Mouse (Mus musculus) hindbrain, embryonic 13.5 days (tissue): Measurements from ENCODE around the gene Rfx2. TPM values are rescaled to one million over a fixed set of nuclear protein-coding genes. Genes with fewer than 3 reads are reported as not detected.

ENCODE experiments used
- ATAC-seq: fragments of 200-750 bp; cut with Nextera tagmentation; 2 replicates; pipeline ENCODE4 v1.8.0; 2017; ENCODE audit warnings: moderate TSS enrichment; ENCODE audit not compliant: low FRiP score
- H3K27ac ChIP-seq: fragments of 300-500 bp; sonication (generic); 2 replicates; pipeline ENCODE4 v1.5.1; 2015; ENCODE audit warnings: inconsistent platforms, mild to moderate bottlenecking, moderate library complexity
- H3K27me3 ChIP-seq: fragments of 300-500 bp; sonication (generic); 2 replicates; pipeline ENCODE4 v1.6.1; 2015; ENCODE audit warnings: mild to moderate bottlenecking, inconsistent platforms
- H3K36me3 ChIP-seq: fragments of 300-500 bp; sonication (generic); 2 replicates; pipeline ENCODE4 v1.6.1; 2015; ENCODE audit warnings: mild to moderate bottlenecking, inconsistent platforms
- H3K4me1 ChIP-seq: fragments of 300-500 bp; sonication (generic); replicated peaks from 2 replicates; pipeline ENCODE4 v1.6.1; 2015; ENCODE audit warnings: inconsistent platforms
- H3K4me2 ChIP-seq: fragments of 300-500 bp; sonication (generic); 2 replicates; pipeline ENCODE4 v1.6.1; 2015; ENCODE audit warnings: inconsistent platforms, mild to moderate bottlenecking, moderate library complexity
- H3K4me3 ChIP-seq: fragments of 300-500 bp; sonication (generic); 2 replicates; pipeline ENCODE4 v1.5.1; 2015; ENCODE audit warnings: mild to moderate bottlenecking, inconsistent platforms
- H3K9ac ChIP-seq: fragments of 300-500 bp; sonication (generic); 2 replicates; pipeline ENCODE4 v1.6.1; 2015; ENCODE audit warnings: mild to moderate bottlenecking, inconsistent platforms
- H3K9me3 ChIP-seq: fragments of 300-500 bp; sonication (generic); 2 replicates; pipeline ENCODE4 v1.6.1; 2016; ENCODE audit warnings: inconsistent platforms
- WGBS: fragments of 180-500 bp; shearing (Covaris S2); methylation state at CpG from one replicate; pipeline ENCODE4 v1.1.7; 2015; 5-methylcytosine and 5-hydroxymethylcytosine counted together
- polyA plus RNA-seq: library from polyadenylated mRNA; unstranded; fragments of >200 nt; fragmentation: Nextera tagmentation; extraction: Ambion mirVana; gene quantifications from 2 replicates; pipeline ENCODE4 v1.2.1, GENCODE M21; 2015

Gene Rfx2
- polyA plus RNA-seq, 1 experiment from 2014 or later: 8.0 TPM

DNA sequence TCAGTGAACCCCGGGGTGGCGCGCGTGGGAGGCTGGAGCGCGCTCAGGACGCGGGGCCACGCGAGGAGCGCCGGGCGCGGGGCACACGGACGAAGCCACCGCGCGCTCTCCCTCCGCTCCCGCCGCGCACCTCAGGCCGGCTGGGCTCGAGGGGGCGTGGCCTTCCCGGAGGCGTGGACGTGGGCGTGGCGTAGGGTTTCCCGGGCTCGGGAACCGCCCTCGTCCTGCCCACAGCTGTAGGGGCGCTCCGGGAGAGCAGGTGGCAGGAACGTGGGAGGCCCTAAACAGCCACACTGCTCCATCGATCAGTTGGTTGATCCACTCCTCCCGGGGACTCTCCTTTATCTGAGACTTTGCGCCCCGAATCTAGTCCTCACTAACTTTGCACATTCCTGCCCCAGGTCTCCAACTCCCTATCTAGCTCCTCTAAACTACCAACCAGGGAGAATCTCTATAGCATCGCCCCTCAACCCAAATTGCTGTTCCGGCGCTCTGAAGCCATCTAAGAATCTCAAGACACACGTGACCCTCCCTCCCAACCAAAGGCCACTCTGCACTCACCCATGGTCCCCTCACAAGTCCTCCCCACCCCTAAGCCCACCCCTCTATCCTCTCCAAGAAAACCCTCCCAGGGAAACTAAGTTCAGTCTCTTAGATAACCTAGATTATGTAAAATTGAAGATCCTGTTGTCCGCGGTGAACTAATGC, 73.2 kb downstream of the Rfx2 start, which contains the start of gene Nrtn:
Gene Nrtn, minus strand, starts transcription at position 115 of the 708 bp plus-strand sequence.
- Histone ChIP-seq H3K4me2 (peak within 1 kb of the TSS; percentile 71), H3K36me3 (no peaks in the 10 kb centered on the region), H3K9ac (peak within 1 kb of the TSS; percentile 66), H3K9me3 (no peaks in the 10 kb centered on the region), H3K4me3 (peak within 1 kb of the TSS; percentile 42), H3K27me3 (peaks cover 84% of the 10 kb centered on the region), H3K27ac (no peak within 1 kb of the TSS), H3K4me1 (peaks cover 30% of the 10 kb centered on the region)
- 2% methylated on average over 29 of the region's 48 CpGs for WGBS
- no peak for ATAC-seq

GRCm38 (mm10) chr17:56756703-56757399, 74.0 kb downstream of the Rfx2 start:
- H3K36me3 ChIP-seq: no peaks in the 10 kb centered on the region
- H3K27me3 ChIP-seq: peaks cover 92% of the 10 kb centered on the region
- H3K4me1 ChIP-seq: peaks cover 26% of the 10 kb centered on the region
- no peaks in the 10 kb centered on the region for H3K9me3 ChIP-seq
- WGBS: 1% methylated on average over 46 of the region's 51 CpGs
- H3K4me2 ChIP-seq: peak overlapping the region; percentile 71
- no peak for ATAC-seq
- no peak overlapping the region for H3K27ac ChIP-seq
- peak overlapping the region; percentile 66 for H3K9ac ChIP-seq
- peak overlapping the region; percentile 42 for H3K4me3 ChIP-seq

GRCm38 (mm10) chr17:56754271-56755185, 76.3 kb downstream of the Rfx2 start:
- H3K4me2 ChIP-seq: no peak overlapping the region
- H3K27ac ChIP-seq: no peak overlapping the region
- ATAC-seq: no peak
- no peak overlapping the region for H3K4me3 ChIP-seq
- H3K9me3 ChIP-seq: no peaks in the 10 kb centered on the region
- H3K9ac ChIP-seq: no peak overlapping the region
- 17% methylated on average over 36 of the region's 36 CpGs for WGBS
- peaks cover 22% of the 10 kb centered on the region for H3K4me1 ChIP-seq
- H3K27me3 ChIP-seq: peaks cover 99% of the 10 kb centered on the region
- H3K36me3 ChIP-seq: no peaks in the 10 kb centered on the region

DNA sequence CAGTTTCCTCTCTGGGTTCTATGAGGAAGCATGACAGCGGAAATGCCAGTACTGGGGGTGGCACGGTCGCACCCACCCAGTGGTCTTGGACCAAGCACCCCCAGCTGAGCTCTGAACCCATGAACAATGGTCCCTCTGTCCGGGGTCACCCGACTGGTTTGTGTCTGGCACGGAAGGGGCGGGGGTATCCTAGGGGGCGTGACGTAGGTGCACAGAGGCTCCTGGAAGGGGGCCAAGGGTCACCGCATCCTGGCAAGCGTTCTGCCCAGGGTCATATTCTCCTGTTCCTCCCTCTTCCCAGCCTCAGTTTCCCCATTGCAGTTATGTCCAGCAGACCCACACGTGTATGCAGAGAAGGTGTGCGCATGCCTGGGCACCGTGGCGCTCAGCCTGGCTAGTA, 77.4 kb downstream of the Rfx2 start:
- ATAC-seq: no peak
- Histone ChIP-seq H3K4me1 (peaks cover 18% of the 10 kb centered on the region), H3K36me3 (no peaks in the 10 kb centered on the region), H3K9me3 (no peaks in the 10 kb centered on the region), H3K27ac (no peak overlapping the region), H3K4me2 (no peak overlapping the region), H3K27me3 (peaks cover 95% of the 10 kb centered on the region), H3K4me3 (no peak overlapping the region), H3K9ac (no peak overlapping the region)
- 23% methylated on average over 15 of the region's 15 CpGs for WGBS

- Histone ChIP-seq H3K4me1 (no peaks in the 10 kb centered on the region), H3K9ac (no peak overlapping the region; the same call in 1 of the 2 replicates), H3K27me3 (peaks cover 84% of the 10 kb centered on the region), H3K4me2 (peak overlapping the region; percentile 46), H3K27ac (no peak overlapping the region), H3K4me3 (peak overlapping the region; percentile 36), H3K36me3 (no peaks in the 10 kb centered on the region), H3K9me3 (no peaks in the 10 kb centered on the region)
- ATAC-seq: peak; percentile 82
- 25% methylated on average over 70 of the region's 71 CpGs for WGBS
These were observed 79.3 kb downstream of the Rfx2 start for GRCm38 (mm10) chr17:56751404-56752072.

DNA sequence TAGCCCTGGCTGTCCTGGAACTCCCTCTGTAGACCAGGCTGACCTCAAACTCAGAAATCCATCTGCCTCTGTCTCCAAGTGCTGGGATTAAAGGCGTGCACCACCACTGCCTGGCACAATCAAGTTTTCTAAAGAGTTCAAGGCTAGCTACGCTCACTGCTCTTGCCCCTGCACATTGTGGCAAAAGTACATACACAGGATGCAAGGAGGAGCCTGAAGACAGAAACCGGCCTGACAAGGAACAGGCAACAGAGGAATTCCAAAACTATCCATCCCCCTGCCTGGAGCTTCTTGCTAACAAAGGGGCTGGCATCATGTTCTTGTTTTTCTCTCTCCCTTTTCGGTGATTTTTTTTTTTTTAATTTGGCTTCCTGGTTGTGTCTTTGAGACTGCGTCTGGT, 86.6 kb downstream of the Rfx2 start:
- Histone ChIP-seq H3K36me3 (no peaks in the 10 kb centered on the region), H3K9ac (no peak overlapping the region), H3K4me3 (no peak overlapping the region), H3K4me1 (no peaks in the 10 kb centered on the region), H3K9me3 (no peaks in the 10 kb centered on the region), H3K27ac (no peak overlapping the region), H3K4me2 (no peak overlapping the region), H3K27me3 (peaks cover 15% of the 10 kb centered on the region; the same call in 1 of the 2 replicates)
- ATAC-seq: no peak
- WGBS: 73% methylated on average over 5 of the region's 5 CpGs

DNA sequence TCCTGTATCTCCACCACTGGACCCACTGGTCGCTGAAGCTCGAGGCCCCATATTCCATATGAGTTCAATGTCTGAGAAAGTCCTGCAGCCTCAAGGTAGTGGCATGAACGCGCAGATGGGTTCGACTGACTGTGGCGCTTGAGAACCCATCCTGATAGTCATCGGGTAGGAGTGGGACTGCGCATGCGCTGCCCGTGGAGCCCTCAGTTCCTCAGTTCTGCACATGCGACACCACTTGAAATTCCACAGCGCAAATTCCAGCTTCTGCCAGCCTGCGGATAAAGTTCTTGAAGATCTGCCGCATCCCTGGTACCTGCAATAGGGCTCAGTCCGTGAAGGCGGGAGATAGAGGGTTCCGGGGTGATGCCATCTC, 90.0 kb downstream of the Rfx2 start:
- Histone ChIP-seq H3K27me3 (0 out of 2 replicates have a peak, but pooled peaks cover 3% of the 10 kb centered on the region), H3K4me3 (no peak overlapping the region), H3K4me2 (no peak overlapping the region), H3K9ac (no peak overlapping the region), H3K4me1 (no peaks in the 10 kb centered on the region), H3K36me3 (no peaks in the 10 kb centered on the region), H3K27ac (no peak overlapping the region), H3K9me3 (no peaks in the 10 kb centered on the region)
- ATAC-seq: no peak
- 77% methylated on average over 17 of the region's 17 CpGs for WGBS

DNA sequence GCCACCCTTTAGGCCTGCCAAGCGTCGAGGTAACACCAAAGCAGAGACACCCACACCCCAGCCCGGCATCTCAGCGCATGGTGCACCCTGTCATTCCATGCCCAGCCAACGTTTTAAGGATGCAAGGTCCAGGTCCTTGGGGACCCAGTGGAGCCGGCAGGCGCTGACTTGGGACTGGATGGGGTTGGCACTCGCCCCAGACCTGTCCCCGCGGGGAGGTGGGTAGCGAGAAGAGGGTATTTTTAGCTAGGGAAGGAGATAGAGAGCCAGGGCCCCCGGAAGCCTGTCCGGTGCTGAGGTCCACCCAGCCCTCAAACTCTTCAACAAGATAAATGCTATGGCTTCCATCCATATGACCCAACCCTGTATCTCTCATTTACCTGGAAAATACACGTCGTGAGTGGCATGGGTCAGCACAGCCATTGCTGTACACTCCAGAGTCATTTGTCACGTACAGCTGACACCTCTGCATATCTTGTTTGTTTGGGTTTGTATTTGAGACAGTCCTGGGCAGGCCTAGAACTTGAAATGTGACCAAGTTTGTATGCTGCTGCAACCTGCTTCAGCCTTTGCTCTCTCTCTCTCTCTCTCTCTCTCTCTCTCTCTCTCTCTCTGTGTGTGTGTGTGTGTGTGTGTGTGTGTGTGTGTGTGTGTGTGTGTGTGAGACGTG, 90.6 kb downstream of the Rfx2 start:
- H3K4me3 ChIP-seq: no peak overlapping the region
- ATAC-seq: no peak
- H3K9me3 ChIP-seq: no peaks in the 10 kb centered on the region
- 0 out of 2 replicates have a peak, but pooled peaks cover 3% of the 10 kb centered on the region for H3K27me3 ChIP-seq
- WGBS: 84% methylated on average over 17 of the region's 17 CpGs
- H3K4me2 ChIP-seq: no peak overlapping the region
- no peaks in the 10 kb centered on the region for H3K36me3 ChIP-seq
- H3K9ac ChIP-seq: no peak overlapping the region
- H3K27ac ChIP-seq: no peak overlapping the region
- no peaks in the 10 kb centered on the region for H3K4me1 ChIP-seq

- 86% methylated on average over 10 of the region's 10 CpGs for WGBS
- H3K9me3 ChIP-seq: no peaks in the 10 kb centered on the region
- H3K9ac ChIP-seq: no peak overlapping the region
- no peak overlapping the region for H3K27ac ChIP-seq
- H3K27me3 ChIP-seq: 0 out of 2 replicates have a peak, but pooled peaks cover 6% of the 10 kb centered on the region
- H3K36me3 ChIP-seq: no peaks in the 10 kb centered on the region
- no peak for ATAC-seq
- H3K4me2 ChIP-seq: no peak overlapping the region
- no peak overlapping the region for H3K4me3 ChIP-seq
- H3K4me1 ChIP-seq: no peaks in the 10 kb centered on the region
These were observed 92.6 kb downstream of the Rfx2 start for GRCm38 (mm10) chr17:56738221-56738620.

DNA sequence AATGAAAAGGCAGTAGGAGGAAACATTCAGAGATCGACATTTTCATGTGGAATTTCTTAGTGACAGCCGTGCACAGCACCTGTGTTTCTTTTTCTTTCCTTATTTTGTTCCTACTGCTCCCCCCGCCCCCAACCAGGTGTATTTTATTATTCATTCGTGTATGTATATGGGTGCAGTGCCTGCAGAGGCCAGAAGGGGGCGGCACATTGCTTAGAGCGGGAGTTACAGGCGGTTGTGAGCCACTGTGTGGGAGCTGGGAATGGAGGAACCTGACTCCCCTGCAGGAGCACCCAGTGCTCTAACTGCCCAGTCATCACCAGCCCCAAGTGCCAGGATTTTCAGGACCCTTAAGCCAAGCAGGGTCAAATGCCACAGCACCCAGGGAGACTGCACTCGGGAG, 94.3 kb downstream of the Rfx2 start:
- H3K9ac ChIP-seq: no peak overlapping the region
- no peak overlapping the region for H3K4me2 ChIP-seq
- H3K27me3 ChIP-seq: 0 out of 2 replicates have a peak, but pooled peaks cover 4% of the 10 kb centered on the region
- H3K9me3 ChIP-seq: no peaks in the 10 kb centered on the region
- no peaks in the 10 kb centered on the region for H3K4me1 ChIP-seq
- H3K27ac ChIP-seq: no peak overlapping the region
- ATAC-seq: no peak
- no peak overlapping the region for H3K4me3 ChIP-seq
- 43% methylated on average over 8 of the region's 8 CpGs for WGBS
- H3K36me3 ChIP-seq: no peaks in the 10 kb centered on the region

GRCm38 (mm10) chr17:56729656-56730055, 101.2 kb downstream of the Rfx2 start:
- 0 out of 2 replicates have a peak, but pooled peaks cover 2% of the 10 kb centered on the region for H3K27me3 ChIP-seq
- H3K4me1 ChIP-seq: peaks cover 18% of the 10 kb centered on the region; the same call in 1 of the 2 replicates
- ATAC-seq: no peak
- no peak overlapping the region for H3K4me2 ChIP-seq
- peaks cover 9% of the 10 kb centered on the region for H3K36me3 ChIP-seq
- H3K9ac ChIP-seq: no peak overlapping the region
- H3K4me3 ChIP-seq: no peak overlapping the region
- whole genome bisulfite sequencing: 56% methylated on average over 2 of the region's 2 CpGs
- H3K27ac ChIP-seq: no peak overlapping the region
- H3K9me3 ChIP-seq: no peaks in the 10 kb centered on the region
